Mouse (Mus musculus): ENCODE data around the gene Adam12. TPM values are rescaled to one million over a fixed set of nuclear protein-coding genes. Genes with fewer than 3 reads are reported as not detected.

Gene Adam12
- polyA plus RNA-seq, 1 experiment from 2014 or later = 0.93 TPM

GRCm38 (mm10) chr7:134193089-134193488 lies 38.9 kb downstream of the Adam12 start:
- Histone ChIP-seq H3K4me1 (no peaks in the 10 kb centered on the region), H3K9me3 (no peaks in the 10 kb centered on the region), H3K36me3 (replicated peaks) (no peaks in the 10 kb centered on the region), H3K27me3 (ENCODE audit: poor library complexity, severe bottlenecking) (no peaks in the 10 kb centered on the region), H3K4me3 (no peak overlapping the region), H3K27ac (no peak overlapping the region)
- DNase-seq (ENCODE audit: extremely low spot score, low spot score) = no peak
- 69% methylated on average over 3 of the region's 3 CpGs for WGBS

- Histone ChIP-seq H3K4me3 (no peak overlapping the region), H3K27ac (no peak overlapping the region)
- 91% methylated on average over 6 of the region's 6 CpGs for WGBS
Measured at GRCm38 (mm10) chr7:134190101-134190500, 41.8 kb downstream of the Adam12 start.

GRCm38 (mm10) chr7:134188565-134188964 lies 43.4 kb downstream of the Adam12 start:
- Histone ChIP-seq H3K27ac (no peak overlapping the region), H3K4me3 (no peak overlapping the region), H3K36me3 (replicated peaks) (no peaks in the 10 kb centered on the region), H3K4me1 (no peaks in the 10 kb centered on the region), H3K9me3 (peaks cover 5% of the 10 kb centered on the region; the same call in 1 of the 2 replicates), H3K27me3 (ENCODE audit: poor library complexity, severe bottlenecking) (no peaks in the 10 kb centered on the region)
- WGBS = 90% methylated on average over 6 of the region's 6 CpGs
- DNase-seq (ENCODE audit: extremely low spot score, low spot score) = no peak

More at GRCm38 (mm10) chr7:134190101-134190500, 41.8 kb downstream of the Adam12 start:
- Histone ChIP-seq H3K9me3 (peaks cover under 1% of the 10 kb centered on the region; the same call in 1 of the 2 replicates), H3K36me3 (replicated peaks) (no peaks in the 10 kb centered on the region), H3K4me1 (no peaks in the 10 kb centered on the region), H3K27me3 (ENCODE audit: poor library complexity, severe bottlenecking) (no peaks in the 10 kb centered on the region)
- DNase-seq (ENCODE audit: extremely low spot score, low spot score) = no peak

GRCm38 (mm10) chr7:134187946-134188345 lies 44.0 kb downstream of the Adam12 start:
- H3K27me3 ChIP-seq (ENCODE audit: poor library complexity, severe bottlenecking) = no peaks in the 10 kb centered on the region
- 85% methylated on average over 1 of the region's 1 CpGs for WGBS
- no peaks in the 10 kb centered on the region for H3K36me3 ChIP-seq (replicated peaks)
- H3K9me3 ChIP-seq = peaks cover 5% of the 10 kb centered on the region; the same call in 1 of the 2 replicates
- H3K4me1 ChIP-seq = no peaks in the 10 kb centered on the region
- H3K27ac ChIP-seq = no peak overlapping the region
- no peak overlapping the region for H3K4me3 ChIP-seq
- DNase-seq (ENCODE audit: extremely low spot score, low spot score) = no peak

- Histone ChIP-seq H3K36me3 (replicated peaks) (no peaks in the 10 kb centered on the region), H3K27ac (no peak overlapping the region), H3K9me3 (peaks cover 5% of the 10 kb centered on the region; the same call in 1 of the 2 replicates), H3K4me1 (no peaks in the 10 kb centered on the region), H3K27me3 (ENCODE audit: poor library complexity, severe bottlenecking) (no peaks in the 10 kb centered on the region), H3K4me3 (no peak overlapping the region)
- no peak for DNase-seq (ENCODE audit: extremely low spot score, low spot score)
- WGBS = 89% methylated on average over 10 of the region's 10 CpGs
Measured at GRCm38 (mm10) chr7:134186497-134186896, 45.4 kb downstream of the Adam12 start.

- 89% methylated on average over 4 of the region's 4 CpGs for WGBS
- H3K27me3 ChIP-seq (ENCODE audit: poor library complexity, severe bottlenecking) = no peaks in the 10 kb centered on the region
- H3K9me3 ChIP-seq = peaks cover 5% of the 10 kb centered on the region; the same call in 1 of the 2 replicates
- DNase-seq (ENCODE audit: extremely low spot score, low spot score) = no peak
- H3K36me3 ChIP-seq (replicated peaks) = no peaks in the 10 kb centered on the region
- no peaks in the 10 kb centered on the region for H3K4me1 ChIP-seq
- H3K27ac ChIP-seq = no peak overlapping the region
- no peak overlapping the region for H3K4me3 ChIP-seq
Measured at GRCm38 (mm10) chr7:134185751-134186150, 46.2 kb downstream of the Adam12 start.

- H3K4me3 ChIP-seq = no peak overlapping the region
- no peaks in the 10 kb centered on the region for H3K36me3 ChIP-seq (replicated peaks)
- H3K27ac ChIP-seq = no peak overlapping the region
- peaks cover 5% of the 10 kb centered on the region; the same call in 1 of the 2 replicates for H3K9me3 ChIP-seq
- no peaks in the 10 kb centered on the region for H3K4me1 ChIP-seq
- H3K27me3 ChIP-seq (ENCODE audit: poor library complexity, severe bottlenecking) = no peaks in the 10 kb centered on the region
- WGBS = 76% methylated on average over 1 of the region's 1 CpGs
- no peak for DNase-seq (ENCODE audit: extremely low spot score, low spot score)
Measured at GRCm38 (mm10) chr7:134181717-134182116, 50.2 kb downstream of the Adam12 start.

GRCm38 (mm10) chr7:134181056-134181455 lies 50.9 kb downstream of the Adam12 start:
- Histone ChIP-seq H3K4me1 (no peaks in the 10 kb centered on the region), H3K27me3 (ENCODE audit: poor library complexity, severe bottlenecking) (no peaks in the 10 kb centered on the region), H3K4me3 (no peak overlapping the region), H3K36me3 (replicated peaks) (no peaks in the 10 kb centered on the region), H3K9me3 (peaks cover 5% of the 10 kb centered on the region; the same call in 1 of the 2 replicates), H3K27ac (no peak overlapping the region)
- WGBS = 88% methylated on average over 1 of the region's 1 CpGs
- DNase-seq (ENCODE audit: extremely low spot score, low spot score) = no peak

- H3K27ac ChIP-seq = no peak overlapping the region
- no peaks in the 10 kb centered on the region for H3K4me1 ChIP-seq
- no peak for DNase-seq (ENCODE audit: extremely low spot score, low spot score)
- 90% methylated on average over 2 of the region's 2 CpGs for WGBS
- no peaks in the 10 kb centered on the region for H3K9me3 ChIP-seq
- H3K27me3 ChIP-seq (ENCODE audit: poor library complexity, severe bottlenecking) = no peaks in the 10 kb centered on the region
- H3K36me3 ChIP-seq (replicated peaks) = no peaks in the 10 kb centered on the region
- H3K4me3 ChIP-seq = no peak overlapping the region
Measured at GRCm38 (mm10) chr7:134177051-134177450, 54.9 kb downstream of the Adam12 start.

- Histone ChIP-seq H3K9me3 (no peaks in the 10 kb centered on the region), H3K4me1 (no peaks in the 10 kb centered on the region), H3K27me3 (ENCODE audit: poor library complexity, severe bottlenecking) (no peaks in the 10 kb centered on the region), H3K36me3 (replicated peaks) (no peaks in the 10 kb centered on the region), H3K27ac (no peak overlapping the region), H3K4me3 (no peak overlapping the region)
- no peak for DNase-seq (ENCODE audit: extremely low spot score, low spot score)
- 90% methylated on average over 4 of the region's 4 CpGs for WGBS
Measured at GRCm38 (mm10) chr7:134175201-134175600, 56.7 kb downstream of the Adam12 start.

GRCm38 (mm10) chr7:134173442-134174090 lies 58.4 kb downstream of the Adam12 start:
- 87% methylated on average over 14 of the region's 14 CpGs for WGBS
- no peak overlapping the region for H3K4me3 ChIP-seq
- no peak overlapping the region for H3K27ac ChIP-seq
- DNase-seq (ENCODE audit: extremely low spot score, low spot score) = no peak
- H3K4me1 ChIP-seq = no peaks in the 10 kb centered on the region
- no peaks in the 10 kb centered on the region for H3K9me3 ChIP-seq
- H3K27me3 ChIP-seq (ENCODE audit: poor library complexity, severe bottlenecking) = no peaks in the 10 kb centered on the region
- H3K36me3 ChIP-seq (replicated peaks) = no peaks in the 10 kb centered on the region

GRCm38 (mm10) chr7:134170180-134170910 lies 61.6 kb downstream of the Adam12 start:
- Histone ChIP-seq H3K27ac (no peak overlapping the region), H3K27me3 (ENCODE audit: poor library complexity, severe bottlenecking) (no peaks in the 10 kb centered on the region), H3K4me1 (no peaks in the 10 kb centered on the region), H3K4me3 (no peak overlapping the region), H3K9me3 (no peaks in the 10 kb centered on the region), H3K36me3 (replicated peaks) (no peaks in the 10 kb centered on the region)
- 92% methylated on average over 9 of the region's 9 CpGs for WGBS
- no peak for DNase-seq (ENCODE audit: extremely low spot score, low spot score)

GRCm38 (mm10) chr7:134169780-134170179 lies 62.2 kb downstream of the Adam12 start:
- DNase-seq (ENCODE audit: extremely low spot score, low spot score) = no peak
- Histone ChIP-seq H3K4me1 (no peaks in the 10 kb centered on the region), H3K27ac (no peak overlapping the region), H3K27me3 (ENCODE audit: poor library complexity, severe bottlenecking) (no peaks in the 10 kb centered on the region), H3K9me3 (no peaks in the 10 kb centered on the region), H3K36me3 (replicated peaks) (no peaks in the 10 kb centered on the region), H3K4me3 (no peak overlapping the region)
- 96% methylated on average over 2 of the region's 2 CpGs for WGBS
